Mouse (Mus musculus): ENCODE measurements around the gene Efemp1. TPM values are rescaled to one million over a fixed set of nuclear protein-coding genes. Genes with fewer than 3 reads are reported as not detected.
A peak's percentile ranks its signal among the peaks of the same experiment; 100 is the strongest.

The Efemp1 gene
- 11.5 and 12.8 TPM in 2 replicates for polyA plus RNA-seq (2014; fragmentation: Nextera tagmentation; extraction: Ambion mirVana)

DNA sequence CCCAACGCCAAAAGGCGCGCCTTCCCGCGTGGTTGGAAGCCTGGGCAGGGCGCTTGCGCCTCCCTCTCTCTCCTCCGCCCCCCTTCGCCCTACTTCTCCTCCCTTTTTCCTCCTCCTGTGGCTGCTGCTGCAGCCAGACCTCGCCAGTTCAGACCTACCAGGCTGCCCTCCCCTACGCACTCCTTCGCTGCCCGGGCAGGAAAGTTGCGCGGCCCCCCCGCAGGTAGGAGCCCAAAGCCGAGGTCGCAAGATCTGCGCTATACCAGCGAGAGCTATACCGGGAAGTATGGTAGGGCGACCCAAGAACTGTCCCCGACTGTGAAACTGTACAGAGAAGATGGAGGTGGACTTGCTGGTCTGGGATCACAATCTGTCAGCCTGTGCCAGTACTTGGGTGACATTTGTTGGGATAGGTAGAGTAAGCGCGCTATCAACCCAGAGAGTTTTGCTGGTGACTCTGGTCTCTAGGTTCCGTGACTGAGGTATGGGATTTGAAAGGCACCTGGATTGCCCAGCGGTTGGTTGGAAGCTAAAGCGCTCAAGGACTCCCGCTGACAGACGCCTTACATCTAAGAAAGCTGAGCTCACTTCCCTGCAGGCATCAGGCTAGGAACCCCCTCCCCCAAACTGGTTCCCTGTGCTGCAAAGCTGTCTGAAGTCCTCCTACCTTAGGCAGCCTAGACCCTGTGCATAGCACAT lies at the start of gene Efemp1:
Gene Efemp1 (plus strand): TSS at position 103 of the 699 bp plus-strand sequence.
- Histone ChIP-seq H3K4me1 (ENCODE audit: control insufficient read depth, insufficient read depth, low read length) (no peaks in the 10 kb centered on the region), H3K4me3 (ENCODE audit: low read length) (peak within 1 kb of the TSS; percentile 58), H3K36me3 (ENCODE audit: control insufficient read depth, insufficient read depth, low read length) (no peaks in the 10 kb centered on the region), H3K9ac (ENCODE audit: low read depth, low read length) (peak within 1 kb of the TSS; percentile 40; the same call in 1 of the 2 replicates), H3K4me2 (replicated peaks; ENCODE audit: low read depth, low read length) (peak within 1 kb of the TSS; percentile 90), H3K9me3 (ENCODE audit: control insufficient read depth, low read length) (no peaks in the 10 kb centered on the region), H3K27me3 (ENCODE audit: control insufficient read depth, insufficient read depth, low read length) (no peaks in the 10 kb centered on the region; the same call in 1 of the 2 replicates), H3K27ac (ENCODE audit: low read depth, low read length) (no peak within 1 kb of the TSS)
- peak; percentile 95 for ATAC-seq (ENCODE audit: low FRiP score, low TSS enrichment)
- WGBS, result under 1% methylated on average over 29 of the region's 30 CpGs

DNA sequence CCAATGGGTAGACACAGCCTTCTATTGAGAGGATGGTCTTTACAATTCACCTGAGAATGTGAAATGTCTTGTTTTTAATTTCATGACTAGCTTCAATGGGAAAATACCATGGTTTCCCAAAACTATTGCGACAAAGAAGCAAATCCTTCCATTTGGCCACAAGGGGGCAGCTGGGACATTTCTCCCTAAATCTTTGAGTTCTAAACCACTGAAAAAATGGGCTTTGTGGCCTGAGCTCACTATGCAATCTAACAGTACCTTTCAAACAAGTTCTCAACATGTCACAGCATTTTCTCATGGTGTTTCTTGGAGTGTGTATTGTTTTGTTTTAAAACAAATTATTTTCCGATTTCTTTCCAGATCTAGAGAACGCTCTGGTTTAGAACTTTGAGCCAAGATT lies 44.3 kb upstream of the Efemp1 start:
- ATAC-seq (ENCODE audit: low FRiP score, low TSS enrichment), result no peak
- no peaks in the 10 kb centered on the region for H3K36me3 ChIP-seq (ENCODE audit: control insufficient read depth, insufficient read depth, low read length)

DNA sequence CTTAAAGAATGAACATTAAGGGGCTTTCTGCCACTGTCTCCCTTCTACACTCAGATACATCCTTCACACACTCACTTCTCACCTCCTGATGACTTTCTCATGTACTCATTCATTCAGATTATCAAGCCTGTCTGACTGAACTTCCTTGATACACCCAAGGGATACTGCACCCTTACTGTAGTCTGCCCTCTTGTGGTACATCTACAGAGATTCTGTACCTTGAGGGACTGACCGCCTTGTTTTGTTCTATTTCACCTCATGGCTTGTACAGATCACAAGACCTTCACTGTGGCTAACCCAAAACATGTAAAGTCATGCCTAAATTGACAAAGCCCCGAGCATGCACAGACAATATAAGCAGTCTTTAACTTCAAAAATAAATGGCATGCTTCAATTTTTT lies 41.1 kb upstream of the Efemp1 start:
- H3K4me3 ChIP-seq (ENCODE audit: low read length), result no peak overlapping the region
- 79% methylated on average over 2 of the region's 2 CpGs for WGBS
- H3K4me1 ChIP-seq (ENCODE audit: control insufficient read depth, insufficient read depth, low read length), result no peaks in the 10 kb centered on the region
- no peak overlapping the region for H3K4me2 ChIP-seq (replicated peaks; ENCODE audit: low read depth, low read length)
- no peak overlapping the region for H3K9ac ChIP-seq (ENCODE audit: low read depth, low read length)
- H3K9me3 ChIP-seq (ENCODE audit: control insufficient read depth, low read length), result no peaks in the 10 kb centered on the region
- ATAC-seq (ENCODE audit: low FRiP score, low TSS enrichment), result no peak
- H3K27me3 ChIP-seq (ENCODE audit: control insufficient read depth, insufficient read depth, low read length), result no peaks in the 10 kb centered on the region
- no peaks in the 10 kb centered on the region for H3K36me3 ChIP-seq (ENCODE audit: control insufficient read depth, insufficient read depth, low read length)
- H3K27ac ChIP-seq (ENCODE audit: low read depth, low read length), result no peak overlapping the region

More for the DNA sequence above, 44.3 kb upstream of the Efemp1 start:
- Histone ChIP-seq H3K27ac (ENCODE audit: low read depth, low read length) (no peak overlapping the region), H3K4me2 (replicated peaks; ENCODE audit: low read depth, low read length) (no peak overlapping the region), H3K4me1 (ENCODE audit: control insufficient read depth, insufficient read depth, low read length) (no peaks in the 10 kb centered on the region), H3K27me3 (ENCODE audit: control insufficient read depth, insufficient read depth, low read length) (no peaks in the 10 kb centered on the region), H3K4me3 (ENCODE audit: low read length) (no peak overlapping the region), H3K9ac (ENCODE audit: low read depth, low read length) (no peak overlapping the region), H3K9me3 (ENCODE audit: control insufficient read depth, low read length) (no peaks in the 10 kb centered on the region)
- WGBS, result 62% methylated on average over 3 of the region's 3 CpGs

DNA sequence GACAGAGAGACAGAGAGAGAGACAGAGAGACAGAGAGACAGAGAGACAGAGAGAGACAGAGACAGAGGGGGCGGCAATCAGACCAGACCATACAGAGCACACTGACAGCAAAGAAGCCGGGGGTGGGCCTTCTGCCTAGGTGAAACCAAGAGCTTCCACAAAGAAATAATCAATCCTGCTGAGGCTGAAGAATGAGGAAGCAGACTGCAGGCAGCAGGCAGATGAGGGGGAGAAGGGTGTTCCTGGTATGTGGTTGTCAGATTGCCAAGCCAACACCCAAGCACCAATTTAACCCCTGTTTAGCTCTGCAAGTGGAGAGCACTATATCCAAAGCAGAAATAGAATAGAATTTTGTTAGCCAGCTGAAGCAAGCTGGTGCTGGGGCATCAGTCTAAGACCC lies 40.4 kb upstream of the Efemp1 start:
- no peak overlapping the region for H3K4me3 ChIP-seq (ENCODE audit: low read length)
- H3K27me3 ChIP-seq (ENCODE audit: control insufficient read depth, insufficient read depth, low read length), result no peaks in the 10 kb centered on the region
- H3K36me3 ChIP-seq (ENCODE audit: control insufficient read depth, insufficient read depth, low read length), result no peaks in the 10 kb centered on the region
- no peaks in the 10 kb centered on the region for H3K9me3 ChIP-seq (ENCODE audit: control insufficient read depth, low read length)
- WGBS, result 61% methylated on average over 2 of the region's 2 CpGs
- ATAC-seq (ENCODE audit: low FRiP score, low TSS enrichment), result no peak
- H3K4me1 ChIP-seq (ENCODE audit: control insufficient read depth, insufficient read depth, low read length), result no peaks in the 10 kb centered on the region
- no peak overlapping the region for H3K4me2 ChIP-seq (replicated peaks; ENCODE audit: low read depth, low read length)
- no peak overlapping the region for H3K9ac ChIP-seq (ENCODE audit: low read depth, low read length)
- no peak overlapping the region for H3K27ac ChIP-seq (ENCODE audit: low read depth, low read length)

DNA sequence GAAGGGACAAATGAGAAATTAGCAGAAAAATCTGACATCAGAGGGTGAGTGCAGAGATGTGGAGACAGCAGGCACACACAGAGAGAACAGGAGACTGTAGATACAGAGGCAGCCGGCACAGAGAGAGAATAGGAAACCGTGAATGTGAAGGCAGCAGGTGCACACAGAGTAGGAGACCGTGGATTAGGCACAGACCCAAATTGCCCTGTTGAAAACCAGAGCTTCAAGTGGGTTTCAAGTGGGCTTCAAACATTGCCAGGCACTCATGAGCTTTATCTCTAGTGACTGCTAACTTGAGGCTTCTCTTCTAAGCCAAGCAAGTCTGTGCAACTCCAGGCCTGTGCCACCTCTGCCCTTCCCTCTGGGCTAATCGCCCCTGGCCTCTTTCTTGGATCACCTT lies 35.6 kb upstream of the Efemp1 start:
- ATAC-seq (ENCODE audit: low FRiP score, low TSS enrichment), result no peak
- 78% methylated on average over 4 of the region's 4 CpGs for WGBS
- Histone ChIP-seq H3K9ac (ENCODE audit: low read depth, low read length) (no peak overlapping the region), H3K9me3 (ENCODE audit: control insufficient read depth, low read length) (no peaks in the 10 kb centered on the region), H3K27ac (ENCODE audit: low read depth, low read length) (no peak overlapping the region), H3K4me1 (ENCODE audit: control insufficient read depth, insufficient read depth, low read length) (no peaks in the 10 kb centered on the region), H3K27me3 (ENCODE audit: control insufficient read depth, insufficient read depth, low read length) (no peaks in the 10 kb centered on the region), H3K4me2 (replicated peaks; ENCODE audit: low read depth, low read length) (no peak overlapping the region), H3K36me3 (ENCODE audit: control insufficient read depth, insufficient read depth, low read length) (no peaks in the 10 kb centered on the region), H3K4me3 (ENCODE audit: low read length) (no peak overlapping the region)

DNA sequence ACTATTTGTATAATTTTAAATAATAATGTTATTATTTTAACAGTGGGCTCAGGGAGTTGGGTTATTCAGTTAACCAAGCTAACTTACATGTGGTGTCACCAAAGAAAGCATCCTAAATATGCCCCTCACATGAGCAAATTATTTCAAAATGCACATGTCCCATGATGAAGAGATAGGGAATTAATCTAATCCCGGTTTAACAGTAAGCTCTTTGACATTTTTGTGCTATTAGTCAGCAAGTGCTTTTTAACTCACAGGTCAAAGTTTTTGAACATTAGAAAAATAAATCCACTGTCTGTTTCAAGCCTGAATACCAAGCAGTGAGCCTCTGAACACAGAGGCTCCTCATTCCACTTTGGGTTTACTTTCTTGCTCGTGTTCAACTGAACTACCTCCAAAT lies 26.1 kb upstream of the Efemp1 start:
- no peaks in the 10 kb centered on the region for H3K9me3 ChIP-seq (ENCODE audit: control insufficient read depth, low read length)
- no peaks in the 10 kb centered on the region for H3K27me3 ChIP-seq (ENCODE audit: control insufficient read depth, insufficient read depth, low read length)
- no peak overlapping the region for H3K9ac ChIP-seq (ENCODE audit: low read depth, low read length)
- ATAC-seq (ENCODE audit: low FRiP score, low TSS enrichment), result no peak
- no peaks in the 10 kb centered on the region for H3K36me3 ChIP-seq (ENCODE audit: control insufficient read depth, insufficient read depth, low read length)
- H3K4me1 ChIP-seq (ENCODE audit: control insufficient read depth, insufficient read depth, low read length), result no peaks in the 10 kb centered on the region
- no peak overlapping the region for H3K4me2 ChIP-seq (replicated peaks; ENCODE audit: low read depth, low read length)
- H3K27ac ChIP-seq (ENCODE audit: low read depth, low read length), result no peak overlapping the region
- 82% methylated on average over 2 of the region's 2 CpGs for WGBS
- no peak overlapping the region for H3K4me3 ChIP-seq (ENCODE audit: low read length)

DNA sequence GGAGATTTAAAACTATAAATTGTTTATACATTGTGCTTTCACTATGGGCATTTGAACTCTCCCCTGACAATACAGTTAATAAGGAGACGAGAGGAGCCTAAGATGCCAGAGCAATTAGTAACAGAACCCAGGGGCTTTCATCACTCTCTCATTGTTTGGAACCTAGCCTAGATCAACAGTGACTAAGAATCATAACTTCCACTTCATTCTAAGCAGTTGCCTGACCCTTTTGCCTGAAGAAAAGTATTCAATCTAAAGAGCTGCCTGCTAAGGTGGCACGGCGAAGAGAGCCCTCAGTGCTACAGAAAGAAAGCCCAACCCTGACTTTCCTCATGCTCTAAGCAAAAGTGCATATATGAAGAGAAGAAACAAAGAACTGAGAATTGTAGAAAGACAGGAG lies 19.2 kb upstream of the Efemp1 start:
- Histone ChIP-seq H3K27me3 (ENCODE audit: control insufficient read depth, insufficient read depth, low read length) (no peaks in the 10 kb centered on the region), H3K4me1 (ENCODE audit: control insufficient read depth, insufficient read depth, low read length) (no peaks in the 10 kb centered on the region), H3K9ac (ENCODE audit: low read depth, low read length) (no peak overlapping the region), H3K36me3 (ENCODE audit: control insufficient read depth, insufficient read depth, low read length) (no peaks in the 10 kb centered on the region), H3K9me3 (ENCODE audit: control insufficient read depth, low read length) (no peaks in the 10 kb centered on the region), H3K4me3 (ENCODE audit: low read length) (no peak overlapping the region), H3K4me2 (replicated peaks; ENCODE audit: low read depth, low read length) (no peak overlapping the region), H3K27ac (ENCODE audit: low read depth, low read length) (no peak overlapping the region)
- ATAC-seq (ENCODE audit: low FRiP score, low TSS enrichment), result no peak
- 39% methylated on average over 3 of the region's 3 CpGs for WGBS

DNA sequence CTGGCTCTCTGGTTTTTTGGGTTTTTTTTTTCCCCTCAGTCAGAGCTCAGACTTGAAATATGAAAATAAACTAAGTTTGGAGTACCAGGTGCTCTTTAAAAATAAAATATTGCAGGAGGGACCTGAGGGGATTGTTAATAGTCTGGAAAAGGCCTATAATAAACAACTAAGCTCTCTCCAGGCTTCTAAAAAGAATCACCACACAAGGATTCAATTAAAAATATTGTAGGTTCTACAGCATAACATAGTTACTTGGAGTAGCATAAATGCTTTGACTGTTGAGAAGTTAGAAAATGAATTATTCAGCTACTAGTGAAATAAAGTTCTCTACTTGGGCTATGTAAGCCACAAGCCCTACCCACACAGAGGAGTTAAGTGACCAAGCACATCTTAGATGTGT lies 17.9 kb upstream of the Efemp1 start:
- H3K36me3 ChIP-seq (ENCODE audit: control insufficient read depth, insufficient read depth, low read length), result no peaks in the 10 kb centered on the region
- no peak overlapping the region for H3K4me2 ChIP-seq (replicated peaks; ENCODE audit: low read depth, low read length)
- no peak overlapping the region for H3K4me3 ChIP-seq (ENCODE audit: low read length)
- no peak overlapping the region for H3K27ac ChIP-seq (ENCODE audit: low read depth, low read length)
- H3K27me3 ChIP-seq (ENCODE audit: control insufficient read depth, insufficient read depth, low read length), result no peaks in the 10 kb centered on the region
- no peaks in the 10 kb centered on the region for H3K9me3 ChIP-seq (ENCODE audit: control insufficient read depth, low read length)
- H3K4me1 ChIP-seq (ENCODE audit: control insufficient read depth, insufficient read depth, low read length), result no peaks in the 10 kb centered on the region
- ATAC-seq (ENCODE audit: low FRiP score, low TSS enrichment), result no peak
- no peak overlapping the region for H3K9ac ChIP-seq (ENCODE audit: low read depth, low read length)

DNA sequence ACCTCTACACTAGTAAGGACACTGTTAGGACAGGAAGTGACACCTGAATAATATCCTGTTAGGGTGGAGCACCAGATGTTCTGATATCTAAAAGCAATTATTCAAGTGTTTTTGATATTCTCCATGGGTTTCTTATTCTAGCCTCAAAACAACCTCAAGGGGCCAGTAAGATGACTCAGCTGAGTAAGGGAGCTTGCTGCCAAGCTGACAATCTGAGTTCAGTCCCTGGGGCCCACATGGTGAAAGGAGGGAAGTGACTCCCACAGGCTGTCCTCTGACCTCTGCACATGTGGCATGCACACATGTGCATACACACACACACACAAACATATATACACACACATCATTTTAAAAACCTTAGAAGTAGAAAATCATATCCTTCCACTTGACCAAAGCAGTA lies 3.2 kb upstream of the Efemp1 start:
- Histone ChIP-seq H3K9me3 (ENCODE audit: control insufficient read depth, low read length) (no peaks in the 10 kb centered on the region), H3K9ac (ENCODE audit: low read depth, low read length) (no peak overlapping the region), H3K27me3 (ENCODE audit: control insufficient read depth, insufficient read depth, low read length) (no peaks in the 10 kb centered on the region; the same call in 1 of the 2 replicates), H3K4me2 (replicated peaks; ENCODE audit: low read depth, low read length) (no peak overlapping the region), H3K4me3 (ENCODE audit: low read length) (no peak overlapping the region), H3K4me1 (ENCODE audit: control insufficient read depth, insufficient read depth, low read length) (no peaks in the 10 kb centered on the region), H3K27ac (ENCODE audit: low read depth, low read length) (no peak overlapping the region), H3K36me3 (ENCODE audit: control insufficient read depth, insufficient read depth, low read length) (no peaks in the 10 kb centered on the region)
- no peak for ATAC-seq (ENCODE audit: low FRiP score, low TSS enrichment)
